Mouse (Mus musculus) CH12.LX (cell line): ENCODE measurements around the gene Zscan18.

ENCODE experiments used
- CTCF ChIP-seq, 2 experiments: IDR thresholded peaks in 1 of 2; conservative IDR thresholded peaks in 1 of 2; 2 replicates each; pipeline ENCODE4 v1.5.1; 2011 to 2012; ENCODE audit warnings: low read depth in 2 of 2, low read length in 2 of 2, improper control_type of control experiment in 1 of 2, inconsistent platforms in 1 of 2, mild to moderate bottlenecking in 1 of 2, moderate library complexity in 1 of 2
- EP300 ChIP-seq: IDR thresholded peaks from 2 replicates; pipeline ENCODE4 v1.6.1; 2011; ENCODE audit warnings: low read length, improper control_type of control experiment
- MYC ChIP-seq: IDR thresholded peaks from 2 replicates; pipeline ENCODE4 v1.6.1; 2011; ENCODE audit warnings: low read depth, mild to moderate bottlenecking, improper control_type of control experiment, low read length
- NRF1 ChIP-seq: IDR thresholded peaks from 2 replicates; pipeline ENCODE4 v1.6.1; 2014; ENCODE audit warnings: low read depth, mild to moderate bottlenecking, inconsistent platforms, low read length, improper control_type of control experiment, moderate library complexity
- POLR2A ChIP-seq: IDR thresholded peaks from 2 replicates; pipeline ENCODE4 v1.6.1; 2011; ENCODE audit warnings: low read depth, mild to moderate bottlenecking, improper control_type of control experiment, low read length
- POLR2AphosphoS2 ChIP-seq: IDR thresholded peaks from 2 replicates; pipeline ENCODE4 v1.6.1; 2011; ENCODE audit warnings: low read depth, low read length, improper control_type of control experiment

- TF ChIP-seq POLR2A, result peak; percentile 79
- 0 out of 2 replicates have a peak, but pooled peaks have one; percentile 47 for TF ChIP-seq POLR2AphosphoS2
- no peak for TF ChIP-seq CTCF (conservative IDR thresholded peaks at IDR 0.05 in 1 of 2, IDR thresholded peaks at IDR 0.05 in 1 of 2; ENCODE audit: low read depth in 2 of 2, low read length in 2 of 2)
- peak; percentile 65 for TF ChIP-seq NRF1
- TF ChIP-seq EP300, result no peak
- TF ChIP-seq MYC, result peak; percentile 75
Measured at GRCm38 (mm10) chr7:12834162-12835120, 31.0 kb upstream of the Zscan18 start, which contains the start of gene Zfp110.
